Mouse (Mus musculus) forebrain, embryonic 11.5 days (tissue): Measurements from ENCODE around the gene Bcl11b. TPM values are rescaled to one million over a fixed set of nuclear protein-coding genes. Genes with fewer than 3 reads are reported as not detected.

Source experiments
- ATAC-seq: fragments of 200-750 bp; cut with Nextera tagmentation; replicated peaks from 2 replicates; pipeline ENCODE4 v1.8.0; 2017; ENCODE audit warnings: moderate TSS enrichment; ENCODE audit not compliant: low FRiP score
- DNase-seq: peaks from one replicate; pipeline ENCODE4 v3.0.0-alpha.2; 2017; ENCODE audit warnings: low spot score
- H3K27ac ChIP-seq: fragments of 300-500 bp; sonication (generic); 2 replicates; pipeline ENCODE4 v1.5.1; 2014; ENCODE audit warnings: low read depth, low read length
- H3K27me3 ChIP-seq: fragments of 300-500 bp; sonication (generic); 2 replicates; pipeline ENCODE4 v1.6.1; 2014; ENCODE audit warnings: mild to moderate bottlenecking, low read length, mixed read lengths; ENCODE audit not compliant: control insufficient read depth, insufficient read depth
- H3K36me3 ChIP-seq: fragments of 300-500 bp; sonication (generic); 2 replicates; pipeline ENCODE4 v1.6.1; 2014; ENCODE audit warnings: mild to moderate bottlenecking, low read length, moderate library complexity, mixed read lengths; ENCODE audit not compliant: control insufficient read depth, insufficient read depth
- H3K4me1 ChIP-seq: fragments of 300-500 bp; sonication (generic); replicated peaks from 2 replicates; pipeline ENCODE4 v1.6.1; 2014; ENCODE audit warnings: low read length, mixed read lengths; ENCODE audit not compliant: control insufficient read depth, insufficient read depth
- H3K4me2 ChIP-seq: fragments of 300-500 bp; sonication (generic); 2 replicates; pipeline ENCODE4 v1.6.1; 2014; ENCODE audit warnings: low read depth, mild to moderate bottlenecking, low read length, moderate library complexity, mixed read lengths; ENCODE audit not compliant: severe bottlenecking
- H3K4me3 ChIP-seq: fragments of 300-500 bp; sonication (generic); 2 replicates; pipeline ENCODE4 v1.5.1; 2014; ENCODE audit warnings: low read depth, low read length
- H3K9ac ChIP-seq: fragments of 300-500 bp; sonication (generic); 2 replicates; pipeline ENCODE4 v1.6.1; 2014; ENCODE audit warnings: low read length
- H3K9me3 ChIP-seq: fragments of 300-500 bp; sonication (generic); 2 replicates; pipeline ENCODE4 v1.6.1; 2016; ENCODE audit warnings: low read length, mixed read lengths; ENCODE audit not compliant: control insufficient read depth
- WGBS: fragments of 180-500 bp; shearing (Covaris S2); extraction: QIAGEN DNeasy Blood & Tissue Kit; methylation state at CpG from one replicate; pipeline ENCODE4 v1.1.7; 2014; 5-methylcytosine and 5-hydroxymethylcytosine counted together
- polyA plus RNA-seq: library from polyadenylated mRNA; unstranded; fragments of >200 nt; fragmentation: Nextera tagmentation; extraction: Ambion mirVana; gene quantifications from 2 replicates; pipeline ENCODE4 v1.2.1, GENCODE M21; 2014

Gene Bcl11b
- polyA plus RNA-seq, 1 experiment from 2014 or later: 19.4 TPM

DNA sequence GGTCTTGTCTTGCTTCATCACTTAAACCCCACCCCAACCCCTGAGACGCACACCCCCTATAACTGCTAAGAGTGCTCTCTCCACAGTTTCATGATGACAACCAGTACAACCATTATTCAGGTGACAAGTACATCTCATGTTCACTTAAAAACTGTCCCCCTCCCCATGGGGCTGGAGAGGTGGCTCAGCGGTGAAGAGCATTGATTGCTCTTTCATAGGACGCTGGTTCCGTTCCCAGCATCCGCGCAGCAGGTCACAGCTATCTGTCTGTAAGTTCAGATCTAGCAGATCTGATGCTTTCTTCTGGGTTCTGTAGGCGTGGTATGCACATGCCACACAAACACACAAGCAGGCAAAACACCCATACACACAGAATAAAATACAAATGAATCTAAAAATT lies 81.2 kb downstream of the Bcl11b start:
- DNase-seq (no peak), ATAC-seq (no peak)
- 96% methylated on average over 7 of the region's 7 CpGs for WGBS
- Histone ChIP-seq H3K4me1 (peaks cover 7% of the 10 kb centered on the region; the same call in 1 of the 2 replicates), H3K9me3 (peaks cover 2% of the 10 kb centered on the region; the same call in 1 of the 2 replicates), H3K27ac (no peak overlapping the region), H3K9ac (no peak overlapping the region), H3K4me2 (no peak overlapping the region), H3K4me3 (no peak overlapping the region), H3K27me3 (no peaks in the 10 kb centered on the region), H3K36me3 (no peaks in the 10 kb centered on the region; the same call in 1 of the 2 replicates)

- H3K27me3 ChIP-seq: no peaks in the 10 kb centered on the region
Measured at GRCm38 (mm10) chr12:107921566-107921965, 81.8 kb downstream of the Bcl11b start.

DNA sequence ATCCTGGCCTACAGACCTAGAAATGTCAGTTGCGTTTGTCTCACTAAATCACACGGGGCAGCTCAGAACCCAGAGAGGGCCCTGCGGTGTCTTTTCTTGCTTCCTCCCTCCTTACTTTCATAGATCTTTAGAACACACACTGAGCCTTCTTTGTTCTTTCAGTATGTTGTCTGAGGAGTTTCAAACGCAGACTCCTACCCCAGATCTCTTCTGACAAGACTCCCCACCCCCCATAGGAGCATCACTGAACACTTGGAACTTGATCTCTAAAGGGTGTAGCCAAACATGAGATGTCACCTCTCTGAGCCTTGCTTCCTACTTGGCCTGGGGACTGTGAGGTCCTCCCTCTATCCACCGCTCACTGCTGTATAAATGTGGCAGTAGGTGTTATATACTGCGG lies 82.2 kb downstream of the Bcl11b start:
- Histone ChIP-seq H3K4me2 (no peak overlapping the region), H3K27ac (no peak overlapping the region), H3K9me3 (peaks cover 11% of the 10 kb centered on the region; the same call in 1 of the 2 replicates), H3K36me3 (peaks cover 10% of the 10 kb centered on the region), H3K27me3 (no peaks in the 10 kb centered on the region), H3K4me3 (no peak overlapping the region), H3K9ac (no peak overlapping the region), H3K4me1 (peaks cover 7% of the 10 kb centered on the region; the same call in 1 of the 2 replicates)
- DNase-seq: no peak
- WGBS: 67% methylated on average over 6 of the region's 6 CpGs
- no peak for ATAC-seq

More at GRCm38 (mm10) chr12:107921566-107921965, 81.8 kb downstream of the Bcl11b start:
- no peak overlapping the region for H3K27ac ChIP-seq
- H3K4me1 ChIP-seq: peaks cover 7% of the 10 kb centered on the region; the same call in 1 of the 2 replicates
- ATAC-seq (no peak), DNase-seq (no peak)
- 86% methylated on average over 7 of the region's 7 CpGs for WGBS
- H3K9ac ChIP-seq: no peak overlapping the region
- H3K4me2 ChIP-seq: no peak overlapping the region
- H3K9me3 ChIP-seq: peaks cover 7% of the 10 kb centered on the region; the same call in 1 of the 2 replicates
- peaks cover 6% of the 10 kb centered on the region for H3K36me3 ChIP-seq
- H3K4me3 ChIP-seq: no peak overlapping the region

DNA sequence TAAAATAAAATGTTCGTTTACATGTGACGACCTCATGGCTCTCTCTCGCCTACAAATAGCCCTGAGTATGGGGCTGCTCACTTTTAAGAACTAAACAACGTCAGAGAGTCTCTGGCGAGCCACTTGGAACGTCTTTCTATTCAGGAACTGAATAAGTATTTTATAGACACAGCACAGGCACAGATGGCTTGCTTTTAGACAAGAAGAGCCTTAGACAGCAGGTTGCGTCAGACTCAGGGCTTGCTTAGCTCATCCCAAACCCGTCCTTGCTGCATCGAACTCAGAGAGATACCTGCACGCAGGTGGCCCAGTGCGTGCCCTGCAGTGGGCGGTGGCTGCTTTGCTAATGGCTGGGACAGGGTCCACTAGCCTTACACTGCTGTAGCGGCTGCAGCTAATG lies 82.7 kb downstream of the Bcl11b start:
- H3K4me3 ChIP-seq: no peak overlapping the region
- peaks cover 15% of the 10 kb centered on the region for H3K36me3 ChIP-seq
- no peak overlapping the region for H3K27ac ChIP-seq
- WGBS: 84% methylated on average over 13 of the region's 13 CpGs
- peaks cover 7% of the 10 kb centered on the region; the same call in 1 of the 2 replicates for H3K4me1 ChIP-seq
- H3K27me3 ChIP-seq: no peaks in the 10 kb centered on the region
- H3K9me3 ChIP-seq: peaks cover 15% of the 10 kb centered on the region; the same call in 1 of the 2 replicates
- no peak overlapping the region; the same call in 1 of the 2 replicates for H3K9ac ChIP-seq
- no peak for ATAC-seq
- H3K4me2 ChIP-seq: no peak overlapping the region
- no peak for DNase-seq

GRCm38 (mm10) chr12:107920076-107920475 lies 83.3 kb downstream of the Bcl11b start:
- WGBS: 92% methylated on average over 2 of the region's 2 CpGs
- H3K27ac ChIP-seq: no peak overlapping the region

DNA sequence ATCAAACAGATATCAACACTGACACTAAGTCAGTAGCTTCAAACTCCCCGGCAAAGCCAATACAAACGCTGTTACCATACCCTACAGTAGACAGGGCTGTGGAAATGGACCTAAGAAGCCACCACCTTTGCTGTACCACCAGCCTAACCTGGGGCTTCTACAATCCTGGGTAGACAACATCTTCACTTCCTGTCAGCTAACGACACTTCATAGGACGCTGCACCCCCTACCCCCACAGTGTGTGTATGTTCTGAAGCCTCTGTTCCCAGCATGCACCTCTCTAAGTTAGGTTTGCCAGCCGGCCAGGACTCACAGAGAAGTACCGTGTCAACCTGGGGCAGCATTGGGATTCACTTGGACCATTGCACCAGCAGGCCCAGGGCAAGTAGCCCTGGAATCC lies 84.6 kb downstream of the Bcl11b start:
- WGBS: 95% methylated on average over 6 of the region's 6 CpGs
- ATAC-seq: no peak
- DNase-seq: no peak
- Histone ChIP-seq H3K36me3 (peaks cover 21% of the 10 kb centered on the region), H3K4me3 (no peak overlapping the region), H3K4me2 (no peak overlapping the region), H3K27me3 (no peaks in the 10 kb centered on the region), H3K9me3 (peaks cover 18% of the 10 kb centered on the region; the same call in 1 of the 2 replicates), H3K4me1 (peaks cover 4% of the 10 kb centered on the region; the same call in 1 of the 2 replicates), H3K9ac (no peak overlapping the region), H3K27ac (no peak overlapping the region)

More at GRCm38 (mm10) chr12:107920076-107920475, 83.3 kb downstream of the Bcl11b start:
- peaks cover 18% of the 10 kb centered on the region; the same call in 1 of the 2 replicates for H3K9me3 ChIP-seq
- H3K4me3 ChIP-seq: no peak overlapping the region
- H3K9ac ChIP-seq: no peak overlapping the region
- peaks cover 7% of the 10 kb centered on the region; the same call in 1 of the 2 replicates for H3K4me1 ChIP-seq
- H3K27me3 ChIP-seq: no peaks in the 10 kb centered on the region
- H3K36me3 ChIP-seq: peaks cover 21% of the 10 kb centered on the region
- no peak for DNase-seq
- ATAC-seq: no peak
- no peak overlapping the region for H3K4me2 ChIP-seq

DNA sequence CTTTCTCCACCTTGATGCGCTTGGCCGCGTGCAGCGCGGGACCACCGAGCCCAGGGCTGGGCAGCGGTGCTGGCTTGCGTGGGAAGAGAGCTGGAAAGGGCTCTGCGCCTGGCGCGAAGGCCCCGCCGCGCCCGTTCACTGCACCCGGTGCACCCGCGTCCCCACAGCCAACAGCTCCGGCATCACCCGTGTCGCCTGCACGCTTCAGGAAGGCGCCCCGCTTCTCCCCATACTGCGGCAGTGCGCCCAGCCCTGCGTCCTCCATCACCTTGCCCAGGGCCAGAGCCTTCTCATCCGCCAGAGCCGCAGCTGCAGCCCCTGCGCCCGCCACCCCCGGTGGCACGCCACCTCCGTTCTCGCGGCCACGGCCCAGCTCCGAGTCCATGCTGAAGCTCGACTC lies 87.4 kb downstream of the Bcl11b start:
- ATAC-seq: no peak
- Histone ChIP-seq H3K4me2 (no peak overlapping the region), H3K27me3 (no peaks in the 10 kb centered on the region), H3K4me1 (peaks cover 2% of the 10 kb centered on the region; the same call in 1 of the 2 replicates), H3K4me3 (no peak overlapping the region), H3K27ac (no peak overlapping the region), H3K9me3 (peaks cover 18% of the 10 kb centered on the region; the same call in 1 of the 2 replicates), H3K36me3 (peaks cover 21% of the 10 kb centered on the region), H3K9ac (no peak overlapping the region)
- WGBS: 98% methylated on average over 39 of the region's 39 CpGs
- no peak for DNase-seq

DNA sequence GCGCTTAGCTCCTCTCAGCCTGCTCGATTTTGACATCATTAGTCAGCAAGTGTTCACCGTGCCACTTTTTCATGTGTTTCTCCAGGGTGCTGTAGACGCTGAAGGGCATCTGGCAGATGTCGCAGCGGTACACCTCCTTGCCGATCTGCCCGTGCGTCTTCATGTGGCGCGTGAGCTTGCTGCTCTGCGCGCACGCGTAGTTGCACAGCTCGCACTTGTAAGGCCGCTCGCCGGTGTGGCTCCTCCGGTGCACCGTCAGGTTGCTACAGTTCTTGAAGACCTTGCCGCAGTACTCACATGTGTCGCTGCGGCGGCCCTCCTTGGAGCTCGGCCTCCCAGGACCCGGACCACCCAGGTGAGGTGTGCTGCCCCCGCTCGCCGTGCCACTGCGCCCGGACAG lies 88.0 kb downstream of the Bcl11b start:
- ATAC-seq (no peak), DNase-seq (no peak)
- H3K4me1 ChIP-seq: no peaks in the 10 kb centered on the region
- peaks cover 21% of the 10 kb centered on the region for H3K36me3 ChIP-seq
- H3K27me3 ChIP-seq: no peaks in the 10 kb centered on the region
- H3K9me3 ChIP-seq: peaks cover 18% of the 10 kb centered on the region; the same call in 1 of the 2 replicates
- no peak overlapping the region for H3K4me3 ChIP-seq
- no peak overlapping the region for H3K9ac ChIP-seq
- WGBS: 97% methylated on average over 32 of the region's 32 CpGs
- H3K4me2 ChIP-seq: no peak overlapping the region
- H3K27ac ChIP-seq: no peak overlapping the region

- no peak for DNase-seq
Measured at GRCm38 (mm10) chr12:107908826-107909225, 94.6 kb downstream of the Bcl11b start.

More at GRCm38 (mm10) chr12:107908826-107909225, 94.6 kb downstream of the Bcl11b start:
- WGBS: 91% methylated on average over 11 of the region's 11 CpGs
- no peak for ATAC-seq
- H3K9me3 ChIP-seq: peaks cover 4% of the 10 kb centered on the region
- H3K27me3 ChIP-seq: no peaks in the 10 kb centered on the region
- no peaks in the 10 kb centered on the region for H3K36me3 ChIP-seq
- no peak overlapping the region for H3K4me3 ChIP-seq
- no peak overlapping the region for H3K27ac ChIP-seq
- no peak overlapping the region for H3K9ac ChIP-seq
- H3K4me1 ChIP-seq: no peaks in the 10 kb centered on the region
- H3K4me2 ChIP-seq: no peak overlapping the region
